Mouse (Mus musculus): Measurements from ENCODE around the gene Rgs5. TPM values are rescaled to one million over a fixed set of nuclear protein-coding genes. Genes with fewer than 3 reads are reported as not detected.

The Rgs5 gene
- 14.8 and 15.8 TPM in 2 replicates for polyA plus RNA-seq (2015; fragmentation: Nextera tagmentation; extraction: Ambion mirVana)

DNA sequence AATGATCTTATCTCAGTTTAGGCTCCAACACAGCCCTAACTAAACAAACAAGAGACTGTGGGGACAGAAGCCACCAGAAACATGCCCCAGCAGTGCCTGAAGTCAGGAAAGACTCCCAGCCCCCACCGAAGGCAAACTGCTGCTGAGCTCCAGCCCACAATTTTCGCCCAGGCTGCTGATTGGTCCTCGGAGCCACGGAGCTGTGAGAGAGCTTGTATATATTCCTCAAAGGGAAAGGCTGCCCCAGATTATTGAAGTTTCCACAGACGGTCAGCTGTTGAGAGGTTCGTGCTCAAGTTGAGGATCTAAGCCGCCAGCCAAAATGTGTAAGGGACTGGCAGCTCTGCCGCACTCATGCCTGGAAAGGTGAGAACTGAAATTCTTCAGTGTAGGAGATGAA lies at the start of gene Rgs5:
Rgs5 (plus strand) TSS at position 246 of the 400 bp plus-strand sequence.

Other genes starting within 250 kb of the Rgs5 start
- 10.2 and 11.6 TPM in 2 replicates for gene Nuf2, start 124.0 kb upstream of the Rgs5 start, polyA plus RNA-seq (2015; fragmentation: Nextera tagmentation; extraction: Ambion mirVana)
- 4.1 and 4.4 TPM in 2 replicates for gene Rgs4, start 92.1 kb downstream of the Rgs5 start, polyA plus RNA-seq (2015; fragmentation: Nextera tagmentation; extraction: Ambion mirVana)